Mouse (Mus musculus): ENCODE data around the gene Setd4. TPM values are rescaled to one million over a fixed set of nuclear protein-coding genes. Genes with fewer than 3 reads are reported as not detected.

Setd4 gene
- polyA plus RNA-seq, 1 experiment from 2014 or later, result 14.9 TPM

GRCm38 (mm10) chr16:93543704-93544103 lies 60.2 kb downstream of the Setd4 start:
- DNase-seq (ENCODE audit: low spot score) (peak; percentile 93), ATAC-seq (peak; percentile 79)
- H3K36me3 ChIP-seq (ENCODE audit: control insufficient read depth, insufficient read depth, low read length), result no peaks in the 10 kb centered on the region
- H3K4me2 ChIP-seq (ENCODE audit: low read length), result no peak overlapping the region
- no peak overlapping the region for H3K4me3 ChIP-seq (ENCODE audit: low read depth, low read length)
- H3K27ac ChIP-seq (ENCODE audit: low read depth, low read length), result no peak overlapping the region
- H3K9me3 ChIP-seq (replicated peaks; ENCODE audit: control insufficient read depth, low read length), result no peaks in the 10 kb centered on the region
- no peak overlapping the region for H3K9ac ChIP-seq (ENCODE audit: low read length)
- no peaks in the 10 kb centered on the region for H3K27me3 ChIP-seq (replicated peaks; ENCODE audit: control insufficient read depth, insufficient read depth, low read length)
- WGBS, result 4% methylated on average over 8 of the region's 8 CpGs
- no peaks in the 10 kb centered on the region for H3K4me1 ChIP-seq (ENCODE audit: control insufficient read depth, insufficient read depth, low read length)

DNA sequence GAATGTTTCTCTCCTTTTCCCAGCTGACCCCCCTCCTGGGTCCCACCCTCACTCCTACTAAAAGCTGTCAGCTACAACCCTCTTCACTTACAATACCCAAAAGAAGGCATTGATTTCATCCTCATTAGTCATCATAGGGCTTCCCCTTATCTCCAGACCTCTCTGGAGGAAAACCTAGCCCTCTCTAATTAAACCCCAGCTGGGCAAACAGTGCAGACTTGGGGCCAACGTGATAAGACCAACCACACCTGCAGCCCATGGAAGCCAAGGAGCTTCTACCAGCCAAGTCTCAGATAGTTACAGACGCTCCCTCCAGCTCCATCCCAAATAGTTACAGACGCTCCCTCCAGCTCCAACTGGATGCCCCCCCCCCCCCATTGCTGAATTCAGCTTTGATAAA lies 64.0 kb downstream of the Setd4 start:
- no peaks in the 10 kb centered on the region for H3K9me3 ChIP-seq (replicated peaks; ENCODE audit: control insufficient read depth, low read length)
- H3K4me1 ChIP-seq (ENCODE audit: control insufficient read depth, insufficient read depth, low read length), result no peaks in the 10 kb centered on the region
- H3K36me3 ChIP-seq (ENCODE audit: control insufficient read depth, insufficient read depth, low read length), result no peaks in the 10 kb centered on the region
- no peak overlapping the region for H3K9ac ChIP-seq (ENCODE audit: low read length)
- H3K4me3 ChIP-seq (ENCODE audit: low read depth, low read length), result no peak overlapping the region
- 60% methylated on average over 2 of the region's 3 CpGs for WGBS
- ATAC-seq (no peak), DNase-seq (ENCODE audit: low spot score) (no peak)
- H3K27ac ChIP-seq (ENCODE audit: low read depth, low read length), result no peak overlapping the region
- H3K4me2 ChIP-seq (ENCODE audit: low read length), result no peak overlapping the region
- H3K27me3 ChIP-seq (replicated peaks; ENCODE audit: control insufficient read depth, insufficient read depth, low read length), result no peaks in the 10 kb centered on the region

GRCm38 (mm10) chr16:93535151-93535853 lies 68.6 kb downstream of the Setd4 start:
- no peak overlapping the region for H3K4me2 ChIP-seq (ENCODE audit: low read length)
- ATAC-seq, result no peak
- no peak for DNase-seq (ENCODE audit: low spot score)
- 84% methylated on average over 6 of the region's 6 CpGs for whole genome bisulfite sequencing
- no peaks in the 10 kb centered on the region for H3K4me1 ChIP-seq (ENCODE audit: control insufficient read depth, insufficient read depth, low read length)
- no peaks in the 10 kb centered on the region for H3K9me3 ChIP-seq (replicated peaks; ENCODE audit: control insufficient read depth, low read length)
- no peaks in the 10 kb centered on the region for H3K36me3 ChIP-seq (ENCODE audit: control insufficient read depth, insufficient read depth, low read length)
- H3K4me3 ChIP-seq (ENCODE audit: low read depth, low read length), result no peak overlapping the region
- no peaks in the 10 kb centered on the region for H3K27me3 ChIP-seq (replicated peaks; ENCODE audit: control insufficient read depth, insufficient read depth, low read length)
- no peak overlapping the region for H3K27ac ChIP-seq (ENCODE audit: low read depth, low read length)
- no peak overlapping the region for H3K9ac ChIP-seq (ENCODE audit: low read length)

Other genes with a start within 250 kb of the Setd4 start
- gene Cbr1, start 1.8 kb upstream of the Setd4 start, polyA plus RNA-seq (2014; fragmentation: Nextera tagmentation; extraction: Ambion mirVana), result 143 and 145 TPM in 2 replicates
- not detected in 2 replicates for gene Gm5678, start 24.0 kb upstream of the Setd4 start, polyA plus RNA-seq (2014; fragmentation: Nextera tagmentation; extraction: Ambion mirVana)
- gene Cbr3, start 79.2 kb upstream of the Setd4 start, polyA plus RNA-seq (2014; fragmentation: Nextera tagmentation; extraction: Ambion mirVana), result 0.62 and 0.63 TPM in 2 replicates
- 19.6 and 29.9 TPM in 2 replicates for gene Dop1b, start 107.8 kb upstream of the Setd4 start, polyA plus RNA-seq (2014; fragmentation: Nextera tagmentation; extraction: Ambion mirVana)
- gene Morc3, start 228.1 kb upstream of the Setd4 start, polyA plus RNA-seq (2014; fragmentation: Nextera tagmentation; extraction: Ambion mirVana), result 32.1 and 36.1 TPM in 2 replicates

All from forebrain, embryonic 14.5 days (tissue).